Mouse (Mus musculus): ENCODE measurements around the gene Cdc14a. TPM values are rescaled to one million over a fixed set of nuclear protein-coding genes. Genes with fewer than 3 reads are reported as not detected.

The Cdc14a gene
- total RNA-seq, 2 experiments from 2014 or later = 4.9 to 6.2 TPM

- H3K27ac ChIP-seq = no peak within 1 kb of the TSS
- peak; percentile 55 to 57 for DNase-seq (ENCODE audit: low spot score in 2 of 2)
- no peak for TF ChIP-seq CTCF (conservative IDR thresholded peaks at IDR 0.05)
Measured at GRCm38 (mm10) chr3:116253077-116253531, 170.7 kb downstream of the Cdc14a start, which contains the start of gene Gpr88. Gene Gpr88 (minus strand): TSS chr3:116253503.

DNA sequence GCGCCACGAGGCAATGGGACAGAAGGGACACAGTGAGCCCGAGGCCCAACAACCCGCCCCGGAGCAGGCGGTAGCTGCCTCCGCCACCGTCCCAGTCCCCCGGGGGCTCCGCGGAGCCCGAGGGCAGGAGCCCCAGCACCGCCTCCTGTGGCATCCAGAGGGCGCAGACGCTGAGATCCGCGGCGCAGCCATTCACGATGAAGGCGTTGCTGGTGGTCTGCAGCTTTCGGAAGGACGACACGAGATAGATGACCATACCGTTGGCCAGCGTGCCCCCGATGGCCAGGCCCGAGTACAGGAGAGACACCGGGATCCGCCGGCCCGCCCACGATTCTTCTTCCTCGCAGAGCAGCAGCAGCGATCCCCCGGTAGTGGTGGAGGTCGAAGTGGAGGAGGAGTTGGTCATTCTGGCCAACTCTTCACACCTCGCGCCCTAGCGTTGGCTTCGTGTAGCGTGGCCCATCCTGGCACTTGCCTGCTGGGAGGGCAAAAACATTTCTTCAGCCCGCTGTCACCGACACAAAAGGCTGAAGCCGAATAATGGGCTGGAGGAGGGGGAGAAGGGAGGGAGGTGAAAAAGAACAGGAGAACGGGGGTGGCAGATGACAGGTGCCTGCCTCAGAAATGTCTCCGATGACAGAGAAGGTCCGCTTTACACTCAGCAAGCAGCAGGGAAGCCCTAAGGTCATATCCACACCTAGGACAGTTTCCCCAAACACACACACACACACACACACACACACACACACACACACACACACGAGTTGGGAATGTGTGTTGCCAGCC, 171.4 kb downstream of the Cdc14a start:
- Histone ChIP-seq H3K27ac (no peak overlapping the region), H3K4me3 (peak overlapping the region; percentile 51)
- no peak for DNase-seq (ENCODE audit: low spot score in 2 of 2)
- peak; percentile 56 for TF ChIP-seq CTCF (conservative IDR thresholded peaks at IDR 0.05)

More at GRCm38 (mm10) chr3:116253077-116253531, 170.7 kb downstream of the Cdc14a start, which contains the start of gene Gpr88:
- H3K4me3 ChIP-seq = peak within 1 kb of the TSS; percentile 51

- Histone ChIP-seq H3K4me3 (peak overlapping the region; percentile 51), H3K27ac (no peak overlapping the region)
- no peak for TF ChIP-seq CTCF (conservative IDR thresholded peaks at IDR 0.05)
- peak in 1 of 2 experiments; percentile 19 for DNase-seq (ENCODE audit: low spot score in 2 of 2)
Measured at GRCm38 (mm10) chr3:116251481-116252254, 172.2 kb downstream of the Cdc14a start.

GRCm38 (mm10) chr3:116249026-116249425, 174.8 kb downstream of the Cdc14a start:
- Histone ChIP-seq H3K4me3 (no peak overlapping the region), H3K27ac (no peak overlapping the region)
- TF ChIP-seq CTCF (conservative IDR thresholded peaks at IDR 0.05) = no peak
- DNase-seq (ENCODE audit: low spot score in 2 of 2) = no peak

- no peak for DNase-seq (ENCODE audit: low spot score in 2 of 2)
- no peak for TF ChIP-seq CTCF (conservative IDR thresholded peaks at IDR 0.05)
- Histone ChIP-seq H3K27ac (no peak overlapping the region), H3K4me3 (no peak overlapping the region)
Measured at GRCm38 (mm10) chr3:116244476-116244875, 179.4 kb downstream of the Cdc14a start.

GRCm38 (mm10) chr3:116242685-116243084, 181.1 kb downstream of the Cdc14a start:
- TF ChIP-seq CTCF (conservative IDR thresholded peaks at IDR 0.05) = no peak
- Histone ChIP-seq H3K4me3 (no peak overlapping the region), H3K27ac (no peak overlapping the region)
- DNase-seq (ENCODE audit: low spot score in 2 of 2) = no peak

DNA sequence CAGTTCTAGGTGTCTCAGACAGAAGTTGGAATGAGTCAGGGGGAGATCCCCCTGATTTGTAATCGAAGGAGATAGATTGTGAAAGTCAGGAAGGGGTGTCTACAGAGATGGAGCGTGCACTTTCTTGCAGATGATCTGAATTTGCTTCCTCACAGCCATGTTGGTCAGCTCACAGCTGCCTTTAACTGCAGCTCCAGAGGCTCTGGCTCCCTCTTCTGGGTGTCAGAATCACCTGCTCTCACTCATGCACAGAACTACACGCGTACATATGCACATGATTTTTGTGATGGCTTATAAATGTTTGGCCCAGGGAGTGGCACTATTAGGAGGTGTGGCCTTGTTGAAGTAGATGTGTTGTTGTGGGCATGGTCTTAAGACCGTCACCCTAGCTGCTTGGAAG, 186.3 kb downstream of the Cdc14a start:
- H3K27ac ChIP-seq = no peak overlapping the region
- DNase-seq (ENCODE audit: low spot score in 2 of 2) = no peak
- H3K4me3 ChIP-seq = no peak overlapping the region
- TF ChIP-seq CTCF (conservative IDR thresholded peaks at IDR 0.05) = no peak

GRCm38 (mm10) chr3:116236856-116237255, 187.0 kb downstream of the Cdc14a start:
- Histone ChIP-seq H3K27ac (no peak overlapping the region), H3K4me3 (no peak overlapping the region)
- no peak for DNase-seq (ENCODE audit: low spot score in 2 of 2)
- TF ChIP-seq CTCF (conservative IDR thresholded peaks at IDR 0.05) = no peak

GRCm38 (mm10) chr3:116233515-116233914, 190.3 kb downstream of the Cdc14a start:
- DNase-seq (ENCODE audit: low spot score in 2 of 2) = no peak
- no peak overlapping the region for H3K27ac ChIP-seq
- no peak overlapping the region for H3K4me3 ChIP-seq
- TF ChIP-seq CTCF (conservative IDR thresholded peaks at IDR 0.05) = no peak

DNA sequence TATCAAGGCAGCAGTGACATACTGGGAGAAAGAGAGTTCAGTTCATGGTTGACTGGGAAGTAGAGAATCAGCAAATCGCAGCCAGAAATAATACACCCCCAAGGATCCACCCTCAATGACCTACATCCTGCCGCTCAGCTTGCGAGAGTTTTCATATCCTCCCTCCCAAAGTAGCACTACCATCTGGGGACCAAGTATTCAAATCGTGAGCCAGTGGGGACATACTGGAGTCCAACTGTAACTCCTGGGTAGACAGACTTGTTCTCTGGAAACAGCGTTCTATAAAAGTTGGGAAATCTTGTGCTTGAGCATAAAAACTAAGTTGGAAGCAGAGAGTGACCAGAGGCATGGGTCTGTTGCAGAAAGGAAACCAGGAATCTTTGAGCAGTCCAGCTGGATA, 191.1 kb downstream of the Cdc14a start:
- Histone ChIP-seq H3K27ac (no peak overlapping the region), H3K4me3 (no peak overlapping the region)
- TF ChIP-seq CTCF (conservative IDR thresholded peaks at IDR 0.05) = no peak
- no peak for DNase-seq (ENCODE audit: low spot score in 2 of 2)

GRCm38 (mm10) chr3:116229336-116229735, 194.5 kb downstream of the Cdc14a start:
- TF ChIP-seq CTCF (conservative IDR thresholded peaks at IDR 0.05) = no peak
- Histone ChIP-seq H3K27ac (no peak overlapping the region), H3K4me3 (no peak overlapping the region)
- no peak for DNase-seq (ENCODE audit: low spot score in 2 of 2)

GRCm38 (mm10) chr3:116228360-116229245, 195.2 kb downstream of the Cdc14a start:
- no peak for DNase-seq (ENCODE audit: low spot score in 2 of 2)
- no peak overlapping the region for H3K4me3 ChIP-seq
- no peak overlapping the region for H3K27ac ChIP-seq
- TF ChIP-seq CTCF (conservative IDR thresholded peaks at IDR 0.05) = no peak

Measured in layer of hippocampus, adult 2 months (tissue).